Mouse (Mus musculus): ENCODE measurements around the gene Fam229b. TPM values are rescaled to one million over a fixed set of nuclear protein-coding genes. Genes with fewer than 3 reads are reported as not detected.

Gene Fam229b
- 0.85 TPM for polyA plus RNA-seq (2017; shearing (Covaris generic))

DNA sequence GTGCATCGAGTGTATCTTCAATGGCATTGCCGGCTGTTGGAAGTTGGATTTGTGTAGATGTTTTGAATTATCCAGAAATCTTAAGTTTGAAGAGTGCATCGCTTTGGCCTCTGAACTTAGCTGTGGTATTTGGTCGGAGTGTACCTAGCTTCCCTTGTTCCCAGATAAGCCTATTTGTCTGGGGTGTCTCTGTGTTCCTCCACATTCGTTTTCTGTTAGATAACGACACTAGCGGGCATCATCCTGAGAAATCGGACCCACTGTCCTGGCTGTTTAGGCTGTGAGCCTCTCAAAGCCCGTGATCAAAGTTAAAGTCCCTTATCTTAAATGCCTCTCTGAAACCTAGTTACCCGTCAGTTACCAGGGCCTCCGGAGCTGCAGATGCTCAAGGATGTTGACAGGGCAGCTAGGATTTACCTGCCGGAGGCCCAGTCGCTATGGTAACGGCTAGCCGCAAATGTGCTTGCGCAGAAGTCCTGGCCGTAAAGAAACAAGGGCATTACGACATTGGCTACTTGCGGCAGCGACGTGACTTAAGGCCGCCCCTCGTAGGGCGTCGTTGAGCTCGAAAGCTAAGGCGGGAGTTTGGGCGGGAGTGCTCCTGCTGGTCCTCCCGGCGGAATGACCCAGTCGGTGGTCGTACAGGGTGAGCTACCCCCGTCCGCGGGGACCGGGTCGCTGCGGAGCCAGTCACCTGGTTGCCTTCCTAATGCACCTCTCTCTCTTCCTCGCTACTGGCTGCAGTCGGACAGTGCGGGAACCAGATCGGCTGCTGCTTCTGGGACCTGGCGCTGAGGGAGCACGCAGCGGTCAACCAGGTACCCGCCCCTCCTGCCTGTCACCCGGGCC, at the start of gene Fam229b, which contains the start of gene Tube1:
TSS of gene Fam229b (minus strand) at position 453 of the 849 bp plus-strand sequence.
TSS of gene Tube1 (plus strand) at position 515 of the 849 bp plus-strand sequence.

DNA sequence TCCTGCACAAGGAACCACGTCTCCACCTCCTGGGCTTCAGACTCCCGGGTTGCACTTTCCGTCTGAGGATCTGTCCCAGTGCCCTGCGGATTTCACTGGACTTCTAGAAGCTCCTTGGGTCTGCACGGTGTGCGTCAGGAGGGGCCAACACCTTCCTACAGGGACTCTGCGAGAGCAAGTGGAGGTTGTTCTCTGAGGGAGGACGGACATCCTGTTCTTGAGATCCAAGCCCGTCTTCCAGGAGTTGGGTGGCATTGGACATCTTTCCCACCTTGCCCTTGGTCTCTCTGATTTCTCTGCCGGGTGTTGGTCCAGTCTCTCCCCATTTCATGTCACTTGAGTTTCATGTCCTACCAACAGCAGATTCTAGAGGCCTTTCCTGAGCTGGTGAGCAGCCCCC, 30.0 kb upstream of the Fam229b start, which contains the start of gene Ccn6:
TSS of gene Ccn6 (minus strand) at position 101 of the 400 bp plus-strand sequence.

Other genes with a start within 250 kb of the Fam229b start
- gene Lama4, start 168.4 kb downstream of the Fam229b start, polyA plus RNA-seq (2017; shearing (Covaris generic)): 0.14 TPM
- gene Tube1, start 62 bp upstream of the Fam229b start, polyA plus RNA-seq (2017; shearing (Covaris generic)): 3.0 TPM
- gene Ccn6, start 29.9 kb upstream of the Fam229b start, polyA plus RNA-seq (2017; shearing (Covaris generic)): not detected
- 571 TPM for gene Fyn, start 234.9 kb upstream of the Fam229b start, polyA plus RNA-seq (2017; shearing (Covaris generic))